Mouse (Mus musculus): Measurements from ENCODE around the gene Dtx3. TPM values are rescaled to one million over a fixed set of nuclear protein-coding genes. Genes with fewer than 3 reads are reported as not detected.
"Not testable (repeated sequence)": the region's sequence is repeated elsewhere in the genome, so short reads cannot be mapped to it uniquely, and the experiment has no call there.

Dtx3 gene
- polyA plus RNA-seq, 1 experiment, result 67.9 TPM

DNA sequence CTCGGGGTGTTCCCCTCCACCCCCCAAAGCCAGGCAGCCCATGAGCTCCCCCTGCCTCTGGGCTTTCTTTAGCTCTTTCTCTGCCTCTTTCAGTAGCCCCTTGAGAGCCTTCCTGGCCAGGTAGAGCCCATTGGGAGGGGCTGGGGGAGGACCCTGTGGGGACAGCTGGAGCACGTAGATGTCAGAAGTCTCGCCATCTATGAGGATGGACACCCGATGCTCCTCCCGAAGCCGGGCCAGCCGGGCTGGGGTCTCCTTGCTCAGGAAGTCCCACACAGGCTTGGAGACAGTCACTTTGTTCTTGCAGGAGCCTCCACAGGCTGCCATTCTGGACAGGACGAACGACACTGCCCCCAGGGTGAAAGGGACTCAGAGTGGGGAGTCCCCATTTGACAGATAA is 2.5 kb downstream of the Dtx3 start:
- Histone ChIP-seq H3K4me3 (ENCODE audit: extremely low read depth, insufficient read depth, insufficient read length) (no peak overlapping the region), H3K36me3 (ENCODE audit: control insufficient read depth, insufficient read depth, low read length) (peaks cover under 1% of the 10 kb centered on the region), H3K27me3 (ENCODE audit: control insufficient read depth, insufficient read depth, low read length) (peaks cover 15% of the 10 kb centered on the region), H3K4me1 (ENCODE audit: control insufficient read depth, insufficient read depth, insufficient read length) (peaks cover 18% of the 10 kb centered on the region), H3K27ac (ENCODE audit: insufficient read depth, low read length) (no peak overlapping the region)
- 91% methylated on average over 9 of the region's 9 CpGs for WGBS
- TF ChIP-seq POLR2A (IDR thresholded peaks at IDR 0.05; ENCODE audit: low read depth, low read length) (no peak), CTCF (IDR thresholded peaks at IDR 0.05; ENCODE audit: extremely low read depth, insufficient read depth, insufficient read length, insufficient replicate concordance) (no peak)
- DNase-seq (ENCODE audit: low read depth in 1 of 2, low spot score in 2 of 2), result no peak

DNA sequence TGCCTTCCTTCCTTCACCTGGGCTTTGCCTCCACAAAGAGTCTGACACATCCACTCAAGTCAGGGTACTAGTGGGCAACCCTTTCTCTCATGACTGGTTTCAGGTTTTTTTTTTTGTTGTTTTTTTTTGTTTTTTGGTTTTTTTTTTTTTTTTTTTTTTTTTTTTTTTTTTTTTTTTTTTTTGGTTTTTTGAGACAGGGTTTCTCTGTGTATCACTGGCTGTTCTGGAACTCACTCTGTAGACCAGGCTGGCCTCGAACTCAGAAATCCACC is 3.5 kb downstream of the Dtx3 start:
- Histone ChIP-seq H3K4me1 (ENCODE audit: control insufficient read depth, insufficient read depth, insufficient read length) (peaks cover 18% of the 10 kb centered on the region), H3K27me3 (ENCODE audit: control insufficient read depth, insufficient read depth, low read length) (peaks cover 20% of the 10 kb centered on the region)
- not testable (repeated sequence) for H3K36me3 ChIP-seq (ENCODE audit: control insufficient read depth, insufficient read depth, low read length); H3K4me3 ChIP-seq (ENCODE audit: extremely low read depth, insufficient read depth, insufficient read length); H3K27ac ChIP-seq (ENCODE audit: insufficient read depth, low read length); DNase-seq (ENCODE audit: low read depth in 1 of 2, low spot score in 2 of 2)
- whole genome bisulfite sequencing, result 75% methylated on average over 1 of the region's 1 CpGs

DNA sequence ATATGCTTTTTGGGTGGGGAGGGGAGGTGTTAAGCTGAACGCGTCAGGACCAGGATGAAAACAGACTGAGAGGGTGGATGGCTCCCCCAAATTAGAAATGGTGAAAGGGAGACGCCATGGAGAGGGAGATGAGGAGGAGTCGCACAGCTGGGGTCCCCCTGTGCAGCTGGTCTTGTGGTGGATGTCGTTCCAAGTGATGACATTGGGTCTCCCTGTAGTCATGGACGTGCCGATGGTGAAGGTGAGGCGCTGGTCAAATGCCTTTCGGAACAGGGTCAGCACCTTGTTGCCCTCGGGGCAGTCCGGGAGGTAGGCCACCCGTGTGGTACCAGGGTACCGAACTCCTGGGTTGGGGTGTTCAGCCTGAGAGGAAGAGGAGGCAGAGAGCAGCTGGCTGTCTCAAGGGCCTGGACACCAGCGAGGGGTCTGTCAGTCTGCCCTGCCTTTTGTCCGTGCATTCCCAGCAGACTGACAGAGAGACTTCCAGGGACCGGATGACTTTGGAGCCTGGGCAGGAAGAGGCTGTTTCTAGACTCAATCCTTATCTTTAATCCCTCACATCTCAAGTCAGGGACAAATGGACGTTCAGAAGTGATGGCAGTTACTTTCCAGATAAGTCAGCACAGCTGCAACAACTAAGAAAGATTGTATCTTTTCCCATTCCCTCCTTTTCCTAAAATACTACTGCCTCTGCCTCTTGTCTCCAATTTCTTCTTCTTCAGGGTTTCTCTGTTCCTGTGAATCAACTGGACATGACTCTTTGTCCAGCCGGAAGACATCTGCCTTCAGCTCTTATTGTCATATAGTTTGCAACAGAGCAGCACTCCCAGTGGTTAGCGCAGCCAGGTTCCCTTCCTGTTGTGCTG is 4.1 kb downstream of the Dtx3 start:
- Histone ChIP-seq H3K27ac (ENCODE audit: insufficient read depth, low read length) (no peak overlapping the region), H3K4me3 (ENCODE audit: extremely low read depth, insufficient read depth, insufficient read length) (no peak overlapping the region), H3K4me1 (ENCODE audit: control insufficient read depth, insufficient read depth, insufficient read length) (peaks cover 18% of the 10 kb centered on the region), H3K27me3 (ENCODE audit: control insufficient read depth, insufficient read depth, low read length) (peaks cover 22% of the 10 kb centered on the region), H3K36me3 (ENCODE audit: control insufficient read depth, insufficient read depth, low read length) (no peaks in the 10 kb centered on the region)
- WGBS, result 89% methylated on average over 19 of the region's 19 CpGs
- no peak for TF ChIP-seq POLR2A (IDR thresholded peaks at IDR 0.05; ENCODE audit: low read depth, low read length)
- TF ChIP-seq CTCF (IDR thresholded peaks at IDR 0.05; ENCODE audit: extremely low read depth, insufficient read depth, insufficient read length, insufficient replicate concordance), result no peak
- DNase-seq (ENCODE audit: low read depth in 1 of 2, low spot score in 2 of 2), result no peak

DNA sequence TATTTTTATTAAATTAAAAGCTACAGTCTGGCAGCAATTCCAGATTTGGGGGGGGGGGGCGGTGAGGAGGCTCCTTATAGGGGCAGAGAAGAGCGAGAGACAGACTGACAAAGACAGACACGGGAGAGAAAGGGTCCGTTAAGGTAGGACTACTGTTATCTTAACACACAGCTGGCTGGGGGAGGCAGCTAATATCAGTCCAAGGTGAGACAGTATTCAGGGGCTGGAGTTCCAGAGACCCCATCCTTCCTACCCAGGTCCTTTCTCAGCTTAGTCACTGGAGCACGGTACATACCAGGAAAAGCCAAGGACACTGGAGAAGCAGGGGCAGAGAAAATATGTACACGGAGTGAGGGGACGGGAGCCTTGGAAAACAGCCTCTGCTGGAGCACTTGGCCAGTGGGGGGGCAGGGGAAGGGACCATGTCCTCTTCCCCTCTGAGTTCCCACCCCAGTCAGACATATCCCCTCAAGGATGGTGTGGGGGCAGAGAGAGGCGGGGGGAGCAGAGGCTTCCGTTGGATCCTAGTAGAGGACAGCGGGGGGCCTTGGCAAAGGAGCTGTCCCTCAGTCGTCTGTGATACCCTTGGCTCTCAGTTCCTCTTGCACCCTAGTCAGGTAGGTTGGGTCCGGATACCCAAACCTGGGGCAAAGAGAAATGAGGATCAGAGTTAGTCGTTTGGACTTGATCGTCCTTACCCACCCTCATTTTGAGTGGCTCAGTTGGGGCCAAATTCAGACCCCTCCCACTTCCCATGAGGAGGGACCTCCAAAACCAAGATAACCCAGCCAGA is 4.9 kb downstream of the Dtx3 start:
- H3K27me3 ChIP-seq (ENCODE audit: control insufficient read depth, insufficient read depth, low read length), result peaks cover 22% of the 10 kb centered on the region
- TF ChIP-seq CTCF (IDR thresholded peaks at IDR 0.05; ENCODE audit: extremely low read depth, insufficient read depth, insufficient read length, insufficient replicate concordance) (no peak), POLR2A (IDR thresholded peaks at IDR 0.05; ENCODE audit: low read depth, low read length) (no peak)
- no peak for DNase-seq (ENCODE audit: low read depth in 1 of 2, low spot score in 2 of 2)
- H3K36me3 ChIP-seq (ENCODE audit: control insufficient read depth, insufficient read depth, low read length), result no peaks in the 10 kb centered on the region
- H3K4me1 ChIP-seq (ENCODE audit: control insufficient read depth, insufficient read depth, insufficient read length), result peaks cover 18% of the 10 kb centered on the region
- H3K27ac ChIP-seq (ENCODE audit: insufficient read depth, low read length), result no peak overlapping the region
- 74% methylated on average over 14 of the region's 14 CpGs for WGBS
- no peak overlapping the region for H3K4me3 ChIP-seq (ENCODE audit: extremely low read depth, insufficient read depth, insufficient read length)

DNA sequence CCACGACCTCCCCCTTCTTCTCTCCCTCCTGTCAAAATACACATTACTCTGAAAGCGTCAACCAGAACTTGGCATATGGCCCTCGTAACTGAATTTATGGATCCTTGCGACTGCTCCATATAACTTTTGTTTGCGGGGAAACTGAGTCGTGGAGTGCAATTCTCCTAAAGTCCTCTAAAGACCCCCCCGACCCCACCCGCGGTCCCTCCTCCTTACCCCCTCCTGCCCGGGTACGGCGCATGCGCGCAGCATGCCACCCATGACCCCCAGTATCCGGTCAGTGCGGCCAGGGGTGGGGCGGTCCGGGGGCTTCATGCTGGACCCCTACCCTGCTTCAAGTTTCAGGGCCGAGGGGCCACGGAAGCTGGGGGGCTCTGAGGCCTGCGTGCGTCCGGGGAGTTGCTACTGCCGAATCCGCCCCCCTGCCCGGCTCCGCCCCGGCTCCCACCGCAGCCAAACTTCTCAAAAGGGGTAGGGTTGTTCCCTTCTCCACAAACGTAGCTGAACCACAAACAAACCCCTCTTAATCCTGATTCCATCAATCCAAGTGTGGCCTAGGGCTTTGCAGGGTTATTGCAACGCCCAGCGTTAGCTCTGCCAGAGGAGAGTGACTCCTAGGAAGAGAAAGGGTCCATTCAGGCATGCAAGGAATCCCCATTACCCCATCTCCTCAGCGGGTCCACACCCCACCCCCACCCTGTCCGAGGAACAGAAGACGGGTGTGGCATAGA is 5.7 kb downstream of the Dtx3 start, which contains the start of gene Arhgef25:
Gene Arhgef25, minus strand, starts transcription at position 433 of the 731 bp plus-strand sequence.
- peak within 1 kb of the TSS; percentile 57; the same call in 1 of the 2 replicates for H3K27ac ChIP-seq (ENCODE audit: insufficient read depth, low read length)
- TF ChIP-seq POLR2A (IDR thresholded peaks at IDR 0.05; ENCODE audit: low read depth, low read length) (no peak), CTCF (IDR thresholded peaks at IDR 0.05; ENCODE audit: extremely low read depth, insufficient read depth, insufficient read length, insufficient replicate concordance) (no peak)
- DNase-seq (ENCODE audit: low read depth in 1 of 2, low spot score in 2 of 2), result no peak
- 22% methylated on average over 35 of the region's 35 CpGs for WGBS
- H3K4me3 ChIP-seq (ENCODE audit: extremely low read depth, insufficient read depth, insufficient read length), result peak within 1 kb of the TSS; percentile 51
- H3K27me3 ChIP-seq (ENCODE audit: control insufficient read depth, insufficient read depth, low read length), result peaks cover 22% of the 10 kb centered on the region
- no peaks in the 10 kb centered on the region for H3K36me3 ChIP-seq (ENCODE audit: control insufficient read depth, insufficient read depth, low read length)
- peaks cover 17% of the 10 kb centered on the region for H3K4me1 ChIP-seq (ENCODE audit: control insufficient read depth, insufficient read depth, insufficient read length)

DNA sequence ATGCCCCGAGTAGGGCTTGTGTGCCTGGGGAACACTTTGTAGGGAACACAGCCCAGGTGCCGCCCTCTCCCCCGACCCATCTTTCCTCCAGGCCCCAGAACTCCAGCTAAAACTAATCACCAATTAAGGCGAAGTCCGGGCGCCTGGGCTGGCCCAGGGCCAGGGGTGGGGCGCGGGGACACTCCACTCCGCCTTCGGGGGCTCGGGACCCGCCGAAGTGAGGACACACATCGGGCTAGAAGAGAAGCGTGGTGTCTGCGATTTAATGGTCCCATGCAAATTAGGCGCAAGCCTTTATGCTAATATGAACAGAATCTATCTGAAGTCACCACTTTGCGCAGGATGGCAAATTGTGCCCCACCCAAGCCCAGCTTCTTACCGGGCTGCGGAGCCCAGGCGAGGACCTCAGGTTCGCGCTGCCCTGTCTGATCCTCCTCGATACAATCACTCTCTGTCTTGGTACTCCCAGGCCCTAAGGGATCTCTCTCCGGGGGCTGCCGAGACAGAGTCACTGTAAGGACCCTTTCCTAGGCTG is 6.3 kb downstream of the Dtx3 start:
- Histone ChIP-seq H3K36me3 (ENCODE audit: control insufficient read depth, insufficient read depth, low read length) (no peaks in the 10 kb centered on the region), H3K27ac (ENCODE audit: insufficient read depth, low read length) (peak overlapping the region; percentile 57; the same call in 1 of the 2 replicates), H3K4me1 (ENCODE audit: control insufficient read depth, insufficient read depth, insufficient read length) (peaks cover 14% of the 10 kb centered on the region), H3K4me3 (ENCODE audit: extremely low read depth, insufficient read depth, insufficient read length) (peak overlapping the region; percentile 51), H3K27me3 (ENCODE audit: control insufficient read depth, insufficient read depth, low read length) (peaks cover 22% of the 10 kb centered on the region)
- 2% methylated on average over 26 of the region's 26 CpGs for WGBS
- no peak for DNase-seq (ENCODE audit: low read depth in 1 of 2, low spot score in 2 of 2)
- TF ChIP-seq POLR2A (IDR thresholded peaks at IDR 0.05; ENCODE audit: low read depth, low read length), result no peak

Data from spleen, adult 2 months (tissue).